Mouse (Mus musculus): ENCODE measurements at regions not wholly inside any gene's neighbourhood (a gene's known extent, or its start where the extent isn't known, plus 50 kb on each side); places are given as distances from the start of the nearest gene placed in this dataset.

GRCm38 (mm10) chr13:43952972-43953592 is 168.5 kb downstream of the Cd83 start:
- TF ChIP-seq CTCF (IDR thresholded peaks at IDR 0.05; ENCODE audit: control insufficient read depth, insufficient read depth, low read length) (no peak), POLR2A (IDR thresholded peaks at IDR 0.05; ENCODE audit: borderline replicate concordance, control insufficient read depth, low read depth, low read length) (no peak)

All from bone marrow, adult 2 months (tissue).